Mouse (Mus musculus) cerebellum, postnatal 4 days (tissue): ENCODE results near the gene Gm44805.
A peak's percentile ranks its signal among the peaks of the same experiment; 100 is the strongest.

Experiments
- DNase-seq, 2 experiments: peaks; one replicate each; pipeline ENCODE4 v3.0.0; 2022; ENCODE audit warnings: low spot score in 2 of 2, mixed read lengths in 1 of 2

The Gm44805 gene

GRCm38 (mm10) chr7:19681202-19681694 lies at the start of gene Gm44805, which contains the start of gene Apoc4:
Gene Gm44805 (minus strand): TSS chr7:19681423.
Gene Apoc4 (minus strand): TSS chr7:19681479.
- no peak for DNase-seq

DNA sequence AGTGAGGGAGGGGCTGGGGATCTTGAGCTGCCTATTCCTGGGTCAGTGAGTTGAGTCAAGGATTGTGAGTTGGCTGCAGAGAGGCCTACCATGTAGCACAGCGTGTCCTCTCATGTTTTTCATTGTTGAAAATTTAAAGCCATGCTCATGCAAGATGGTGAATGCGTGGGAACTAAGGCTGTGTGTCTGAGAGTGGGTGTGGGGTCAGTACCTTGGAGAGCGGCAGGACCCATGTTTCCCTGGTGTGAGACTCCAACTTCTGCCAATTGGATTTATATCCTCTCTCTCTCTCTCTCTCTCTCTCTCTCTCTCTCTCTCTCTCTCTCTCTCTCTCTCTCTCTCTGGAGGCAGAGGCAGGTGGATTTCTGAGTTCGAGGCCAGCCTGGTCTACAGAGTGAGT lies 45.3 kb upstream of the Gm44805 start:
- no peak for DNase-seq

GRCm38 (mm10) chr7:19724167-19724566 lies 42.9 kb upstream of the Gm44805 start:
- DNase-seq, result no peak

GRCm38 (mm10) chr7:19722754-19723195 lies 41.6 kb upstream of the Gm44805 start:
- no peak for DNase-seq

DNA sequence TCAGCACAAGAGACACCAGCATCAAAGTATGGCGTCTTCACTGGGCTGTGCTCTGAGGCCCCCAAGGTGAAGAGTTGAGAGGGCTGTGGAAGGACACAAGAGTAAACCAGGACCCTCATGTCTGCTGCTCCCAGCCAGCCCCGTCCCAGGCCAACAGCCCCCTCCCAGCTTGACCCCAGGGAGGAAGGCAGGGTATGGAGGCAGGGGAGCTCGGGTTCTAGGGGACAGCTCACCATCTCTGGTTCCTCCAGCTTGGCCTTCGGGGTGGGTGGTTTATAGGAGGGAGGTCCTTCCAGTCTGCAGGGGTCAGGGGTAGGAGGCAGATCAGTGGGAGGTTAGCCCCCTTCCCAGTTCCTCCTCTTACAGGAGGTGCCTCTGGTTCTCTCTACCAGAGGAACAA lies 38.0 kb upstream of the Gm44805 start:
- no peak for DNase-seq

DNA sequence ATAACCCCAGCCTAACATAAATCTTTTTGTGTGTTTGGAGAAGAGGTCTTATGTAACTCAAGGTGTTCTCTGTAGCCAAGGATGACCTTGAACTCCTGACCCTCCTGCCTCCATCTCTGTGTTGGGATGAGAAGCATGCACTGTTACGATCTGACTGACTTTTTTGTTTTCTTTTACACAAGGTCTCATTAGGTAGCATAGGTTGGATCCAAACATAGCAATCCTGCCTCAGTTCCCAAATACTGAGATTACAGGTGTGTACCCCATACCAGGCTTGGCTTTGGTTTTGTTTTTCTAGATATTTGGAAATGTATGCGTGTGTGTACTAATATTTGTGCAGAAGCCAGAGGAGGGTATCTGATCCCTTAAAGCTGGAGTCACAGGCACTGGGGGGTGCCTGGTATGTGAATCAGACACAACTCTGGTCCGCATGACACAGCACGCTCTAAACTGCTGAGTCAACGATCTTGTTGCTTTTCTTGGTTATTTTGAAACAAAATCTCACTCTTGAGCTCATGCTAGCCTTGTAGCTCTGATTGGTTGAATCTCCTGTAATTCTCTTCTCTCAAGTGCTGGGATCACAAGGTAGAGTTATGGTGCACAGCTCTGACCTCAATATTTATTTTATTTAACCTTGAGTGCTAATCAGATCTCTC lies 37.2 kb upstream of the Gm44805 start:
- DNase-seq, result no peak

DNA sequence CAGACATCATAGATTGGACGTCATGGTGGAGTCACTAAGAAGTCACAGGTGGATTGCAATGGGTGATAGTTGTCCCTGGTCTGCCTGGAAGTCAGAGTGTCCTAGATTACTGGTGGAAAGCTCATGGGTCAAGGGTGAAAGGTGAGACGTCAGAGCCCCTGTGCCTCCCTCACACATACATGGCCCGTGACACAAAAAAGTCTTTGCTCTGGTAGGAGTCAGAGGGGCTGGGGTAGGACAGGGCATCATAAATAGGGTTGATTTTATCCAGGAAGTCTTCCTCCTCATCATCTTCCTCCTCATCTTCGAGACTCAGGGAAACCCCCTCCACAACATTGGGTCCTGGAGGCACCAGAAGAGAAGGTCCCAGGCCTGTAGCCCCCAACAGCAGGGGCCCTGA lies 36.1 kb upstream of the Gm44805 start:
- DNase-seq, result no peak

GRCm38 (mm10) chr7:19716822-19717221 lies 35.6 kb upstream of the Gm44805 start:
- no peak for DNase-seq

- DNase-seq, result no peak
Observed at GRCm38 (mm10) chr7:19716055-19716682, 34.9 kb upstream of the Gm44805 start.

DNA sequence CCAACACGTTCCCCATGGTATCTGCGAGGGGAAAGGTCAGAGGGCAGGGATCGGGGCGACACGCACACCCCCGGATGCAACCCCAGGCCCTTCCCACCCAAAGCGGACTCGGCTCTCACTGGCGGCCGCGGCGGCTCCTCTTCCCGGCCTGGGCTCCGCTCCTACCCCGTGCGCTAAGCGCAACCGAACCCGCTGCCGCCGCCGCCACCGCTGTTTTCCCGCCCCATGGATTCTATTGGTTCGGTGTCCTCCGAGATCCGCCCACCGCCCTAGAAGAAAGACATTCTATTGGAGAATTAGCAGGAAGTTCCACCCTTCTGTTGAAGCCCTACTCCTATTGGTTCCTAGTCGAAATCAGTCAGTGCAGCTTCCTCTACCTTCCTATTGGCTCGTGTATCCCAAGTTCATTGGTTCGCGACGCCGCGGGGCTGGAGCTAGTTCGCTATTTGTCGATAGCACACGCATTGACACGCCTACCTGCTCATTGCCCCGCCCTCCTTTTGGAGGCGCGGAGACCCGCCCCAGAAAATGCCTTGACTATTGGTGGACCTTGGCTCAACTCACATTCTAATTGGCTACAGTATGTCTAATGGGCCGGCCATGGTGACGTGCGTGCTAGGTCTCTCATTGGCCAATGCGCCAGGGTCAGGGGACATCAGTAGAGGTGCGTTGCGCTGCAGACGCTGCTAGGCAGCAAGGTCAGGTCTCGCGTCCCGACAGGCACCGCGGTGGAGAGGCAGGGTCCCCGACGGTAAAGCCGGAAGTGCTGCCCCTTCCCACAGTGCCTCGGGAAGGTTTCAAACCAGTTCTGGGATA lies 34.2 kb upstream of the Gm44805 start, which contains the start of gene Tomm40:
Gene Tomm40 (minus strand): TSS at position 200 of the 816 bp plus-strand sequence.
- DNase-seq, result peak; percentile 86 to 96

GRCm38 (mm10) chr7:19714836-19715235 lies 33.6 kb upstream of the Gm44805 start:
- DNase-seq, result no peak

- DNase-seq, result no peak
Observed at GRCm38 (mm10) chr7:19713598-19713997, 32.4 kb upstream of the Gm44805 start.

GRCm38 (mm10) chr7:19713196-19713595 lies 32.0 kb upstream of the Gm44805 start:
- no peak for DNase-seq

GRCm38 (mm10) chr7:19712414-19712813 lies 31.2 kb upstream of the Gm44805 start:
- DNase-seq, result no peak

DNA sequence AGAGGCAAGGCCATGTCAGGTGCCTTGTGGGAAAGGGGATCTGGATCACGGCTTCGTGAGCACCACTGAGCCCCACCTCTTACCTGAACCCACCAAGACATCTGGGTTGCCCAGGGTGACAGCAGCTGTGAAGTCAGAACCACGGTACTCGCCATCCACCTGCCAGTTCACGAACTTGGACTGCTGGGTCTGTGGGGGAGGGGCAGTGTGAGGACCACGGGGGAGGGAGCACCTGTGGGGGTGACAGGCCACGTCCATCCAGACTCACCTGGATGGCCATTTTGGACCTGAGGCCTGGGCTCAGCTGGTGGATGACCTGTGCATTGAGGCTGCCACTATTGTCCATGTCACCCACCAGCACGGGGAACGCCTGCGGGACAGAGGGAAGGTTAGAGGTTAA lies 29.4 kb upstream of the Gm44805 start:
- DNase-seq, result no peak

GRCm38 (mm10) chr7:19705271-19705670 lies 24.0 kb upstream of the Gm44805 start:
- no peak for DNase-seq

GRCm38 (mm10) chr7:19704475-19704874 lies 23.3 kb upstream of the Gm44805 start:
- DNase-seq, result no peak

DNA sequence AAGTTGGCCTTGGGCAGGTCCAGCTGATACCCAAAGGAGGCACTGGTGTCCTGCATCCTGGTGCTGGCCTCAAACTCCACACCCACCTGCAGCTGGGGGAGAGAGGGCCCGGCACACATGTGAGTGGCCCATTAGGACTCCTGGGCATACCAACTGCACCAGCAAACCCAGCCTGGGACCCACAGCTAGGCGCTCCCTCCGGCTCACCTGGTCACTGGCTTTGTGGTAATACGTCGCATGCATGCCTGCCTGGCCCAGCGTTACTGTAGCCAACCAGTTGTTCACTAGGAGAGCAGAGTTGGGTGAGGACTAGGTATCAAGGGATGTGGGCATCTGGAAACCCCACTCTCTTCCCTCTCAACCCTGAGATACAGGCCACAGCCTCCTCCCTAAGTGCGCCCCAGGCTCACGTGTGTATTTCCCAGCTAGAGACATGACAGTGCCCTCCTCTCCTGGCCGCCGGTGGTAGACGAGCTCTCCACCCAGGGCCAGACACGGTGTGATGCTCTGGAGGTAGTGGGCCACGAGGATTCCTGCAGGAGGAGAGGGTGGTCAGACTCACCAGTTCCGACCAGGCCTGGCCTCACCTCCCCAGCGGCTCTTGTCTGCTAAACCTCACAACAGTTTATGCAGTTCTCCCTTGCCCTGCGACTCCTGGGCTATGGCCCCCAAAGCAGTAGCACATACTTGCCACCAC lies 21.8 kb upstream of the Gm44805 start:
- DNase-seq, result no peak

DNA sequence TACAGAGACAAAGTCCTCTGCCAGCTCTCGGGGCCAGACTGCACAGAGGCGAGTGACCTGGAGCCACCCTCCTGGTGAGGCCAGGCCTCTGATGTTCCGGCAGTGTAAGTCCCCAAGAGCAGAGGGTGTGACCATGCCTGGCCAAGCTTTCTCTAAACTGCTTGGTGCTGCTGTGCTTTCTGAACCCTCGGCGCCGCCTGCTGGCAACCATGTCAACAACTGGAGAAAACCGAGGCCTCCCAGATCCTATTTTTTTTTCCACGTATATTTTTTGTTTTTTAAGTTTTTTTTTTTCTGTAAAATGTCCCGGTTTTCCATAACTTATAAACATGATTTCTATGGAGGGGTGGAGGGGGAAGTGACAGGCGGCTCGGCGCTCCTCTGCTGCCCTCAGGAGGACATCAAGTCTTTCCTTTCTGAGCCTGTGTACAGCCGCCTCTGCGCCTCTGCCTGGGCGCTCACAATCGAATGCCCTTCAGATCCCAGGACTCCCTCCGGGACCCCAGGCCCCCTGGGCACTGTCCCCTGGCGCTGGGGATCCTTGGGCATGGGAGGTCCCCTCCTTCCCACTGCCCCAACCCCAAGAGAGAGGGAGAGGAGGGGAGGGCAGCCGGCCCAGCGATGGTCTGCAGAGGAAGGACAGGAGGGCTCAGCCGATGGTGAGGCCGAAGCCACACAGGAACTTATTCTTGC lies 20.0 kb upstream of the Gm44805 start:
- peak in 1 of 2 experiments; percentile 58 for DNase-seq

DNA sequence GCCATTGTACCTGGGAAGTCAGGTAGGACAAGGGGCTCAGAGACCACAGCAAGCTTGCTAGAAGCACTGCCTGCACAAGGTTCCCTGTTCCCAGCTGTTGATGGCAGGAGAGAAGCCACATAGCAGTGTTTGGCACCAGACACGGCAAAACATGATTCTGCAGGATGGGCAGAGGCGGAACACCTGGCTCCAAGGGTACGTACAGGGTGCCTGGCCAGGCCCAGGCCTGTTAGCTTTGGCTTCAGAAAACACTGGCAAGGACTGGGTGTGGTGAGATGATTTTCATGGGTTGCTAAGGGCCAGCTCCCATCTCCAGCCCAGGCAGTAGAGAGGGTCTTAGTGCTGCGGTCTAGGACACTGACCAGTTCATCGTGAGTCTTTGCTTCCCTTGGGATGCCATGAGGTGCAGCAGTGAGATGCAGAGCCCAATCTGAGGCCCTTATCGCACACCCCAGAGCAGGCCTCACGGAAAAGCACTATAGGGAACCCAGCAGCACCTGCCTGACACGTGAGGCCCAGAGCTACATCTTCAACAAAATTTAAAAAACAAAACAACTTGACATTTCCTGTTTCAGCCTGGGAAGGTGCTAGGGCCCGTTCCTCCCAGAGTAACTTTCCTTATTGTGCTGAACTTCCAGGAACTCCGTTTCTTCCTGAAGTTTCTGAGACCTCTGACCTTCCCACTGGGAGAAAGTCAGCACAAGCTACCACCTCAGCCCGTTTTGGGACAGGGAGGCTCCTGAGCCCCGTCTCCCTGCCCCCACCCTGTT lies 19.3 kb upstream of the Gm44805 start:
- DNase-seq, result no peak
